Mouse (Mus musculus) hematopoietic stem cell, adult 5-6 weeks (primary cell): ENCODE data around the gene Trpt1. TPM values are rescaled to one million over a fixed set of nuclear protein-coding genes. Genes with fewer than 3 reads are reported as not detected.

ENCODE experiments used
- ATAC-seq, 2 experiments: fragments of 125-278 bp in 1 of 2; replicated peaks in 1 of 2; 2 replicates each; pipeline ENCODE4 v1.8.0; 2016 to 2017; ENCODE audit warnings: inconsistent platforms in 2 of 2, mild to moderate bottlenecking in 2 of 2, moderate number of reproducible peaks in 2 of 2, low read depth in 1 of 2, moderate TSS enrichment in 1 of 2; ENCODE audit not compliant: low FRiP score in 2 of 2, poor library complexity in 2 of 2, severe bottlenecking in 2 of 2, insufficient read depth in 1 of 2, low TSS enrichment in 1 of 2
- total RNA-seq: library from RNA; stranded (forward); fragments of 172-1452, 232-1000 nt; gene quantifications from 2 replicates; pipeline ENCODE4 v1.2.3, GENCODE M21; 2017

Trpt1 gene
- total RNA-seq, 1 experiment from 2014 or later, result 1.6 TPM

GRCm38 (mm10) chr19:7014481-7015135, 18.7 kb downstream of the Trpt1 start:
- ATAC-seq, result no peak

DNA sequence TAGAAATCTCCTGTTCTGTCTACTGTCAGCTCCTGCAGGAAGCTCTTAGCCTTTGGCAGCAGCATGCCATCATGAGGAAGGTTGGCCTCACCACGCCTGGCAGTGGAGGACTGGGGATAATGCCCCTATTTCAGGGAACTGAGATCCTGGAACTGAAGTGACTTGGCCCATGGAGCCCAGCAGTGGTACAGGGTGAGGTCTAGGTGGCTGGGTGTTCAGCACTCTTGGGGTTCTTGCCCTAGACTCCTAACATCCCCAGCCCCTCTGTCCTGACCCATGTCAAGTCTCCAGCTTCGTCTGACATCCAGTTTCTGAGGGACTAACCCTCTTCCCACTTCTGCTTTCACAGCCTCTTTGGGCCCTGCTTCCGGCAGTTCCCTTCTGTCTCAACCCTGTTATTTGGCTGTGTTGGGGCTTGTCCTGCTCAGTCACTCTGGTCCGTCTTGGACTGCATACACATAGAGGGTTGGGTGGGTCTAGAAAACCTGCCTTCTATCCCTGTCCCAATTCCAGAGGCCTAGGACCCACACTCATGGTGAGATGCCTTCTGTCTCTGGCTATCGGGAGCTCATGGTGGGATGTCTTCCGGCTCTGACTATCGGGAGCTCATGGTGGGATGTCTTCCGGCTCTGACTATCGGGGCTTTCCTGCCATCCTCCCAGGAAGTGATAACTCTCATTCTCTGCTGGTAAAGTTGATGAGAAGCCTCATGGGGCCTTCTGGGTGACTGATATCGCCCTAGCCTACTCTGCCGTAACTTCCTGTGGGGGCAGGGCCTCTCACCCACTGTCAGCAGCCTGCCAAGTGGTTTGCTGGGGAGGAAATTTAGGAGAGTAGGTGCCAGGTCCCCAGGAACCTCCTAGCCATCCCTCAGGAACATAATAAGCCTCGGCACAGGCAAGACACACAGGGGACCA, 21.9 kb downstream of the Trpt1 start:
- peak; percentile 44 to 50 for ATAC-seq

DNA sequence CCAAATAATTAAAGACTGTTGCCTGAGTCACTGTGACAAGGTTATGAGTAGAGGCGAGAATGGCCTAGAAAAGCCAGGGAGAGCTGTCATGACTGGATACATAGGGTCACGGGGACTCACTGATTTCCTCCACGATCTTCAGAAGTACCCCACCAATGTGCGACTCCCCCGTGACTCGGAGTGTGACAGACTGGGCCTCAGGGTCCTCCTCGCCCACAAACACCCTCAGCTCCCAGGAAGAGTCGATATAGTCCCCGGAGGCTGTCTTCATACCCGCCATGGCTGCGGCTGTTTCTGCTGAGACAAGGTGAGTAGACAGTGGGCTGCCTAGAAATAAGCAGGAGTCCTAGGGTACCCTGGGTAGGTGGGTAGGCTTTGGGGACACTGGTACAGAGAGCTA, 22.6 kb downstream of the Trpt1 start:
- ATAC-seq, result peak in 1 of 2 experiments; percentile 18; a peak in 2 of 4 replicates

DNA sequence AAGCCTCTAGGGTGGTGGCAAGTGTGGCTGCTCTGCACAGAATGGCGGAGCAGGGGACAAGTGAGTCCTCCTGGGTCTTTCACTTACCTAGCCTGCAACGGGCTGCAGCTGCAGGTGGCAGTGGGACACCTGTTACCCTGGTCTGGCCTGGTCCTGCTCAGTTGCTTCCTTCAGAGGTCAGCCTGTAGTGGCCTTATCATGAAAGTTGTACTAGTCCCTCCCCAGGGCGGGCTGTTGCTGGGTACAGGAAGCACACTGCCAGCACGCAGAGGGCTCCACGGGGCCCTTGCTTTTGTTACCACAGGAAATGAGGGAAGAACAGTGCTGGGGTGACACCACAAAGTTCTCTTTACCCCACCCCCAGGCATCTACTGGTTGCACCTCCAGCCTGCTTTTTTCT, 23.3 kb downstream of the Trpt1 start, which contains the start of gene Fermt3:
Fermt3 (minus strand) TSS at position 279 of the 400 bp plus-strand sequence.
- peak; percentile 80 to 83 for ATAC-seq

GRCm38 (mm10) chr19:7020224-7020641, 24.3 kb downstream of the Trpt1 start:
- ATAC-seq, result peak; percentile 44 to 50

DNA sequence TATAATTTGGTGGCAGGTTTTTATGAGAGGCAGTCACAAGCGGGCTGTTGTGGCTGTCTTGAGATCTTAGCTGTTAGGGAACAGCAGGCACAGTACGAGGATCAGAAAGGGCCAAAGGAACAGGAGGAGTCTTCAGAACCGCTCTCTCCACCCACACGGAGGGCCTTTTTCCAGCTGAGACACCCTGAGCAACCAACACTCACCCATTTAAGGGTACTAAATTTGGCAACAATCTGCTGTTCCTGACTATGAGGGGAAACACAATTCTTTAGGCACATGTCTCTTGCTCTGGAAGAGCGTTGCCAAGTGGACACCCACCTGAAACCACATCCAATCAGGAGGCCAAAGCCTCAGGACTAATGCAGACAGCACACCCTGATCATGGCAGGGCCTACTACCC, 33.6 kb downstream of the Trpt1 start:
- ATAC-seq, result no peak

DNA sequence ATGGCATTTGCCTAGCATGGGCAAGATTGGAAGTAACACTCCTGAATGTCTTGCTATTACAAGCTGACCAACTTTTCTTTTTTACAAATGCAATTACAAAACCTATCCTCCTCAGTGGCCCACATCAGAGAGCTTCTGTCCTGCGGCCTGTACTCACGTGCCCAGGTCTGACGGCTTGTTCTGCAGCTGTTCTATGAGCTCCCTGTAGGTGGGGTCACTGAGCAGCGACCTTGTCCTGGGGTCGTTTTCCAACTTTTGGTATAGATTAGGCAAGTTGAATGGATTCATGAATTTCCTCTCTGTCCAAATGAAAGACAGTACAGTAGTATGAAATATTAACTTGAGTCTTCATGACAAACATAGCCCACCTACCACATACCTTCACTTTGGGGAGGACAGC, 38.1 kb downstream of the Trpt1 start:
- ATAC-seq, result no peak

DNA sequence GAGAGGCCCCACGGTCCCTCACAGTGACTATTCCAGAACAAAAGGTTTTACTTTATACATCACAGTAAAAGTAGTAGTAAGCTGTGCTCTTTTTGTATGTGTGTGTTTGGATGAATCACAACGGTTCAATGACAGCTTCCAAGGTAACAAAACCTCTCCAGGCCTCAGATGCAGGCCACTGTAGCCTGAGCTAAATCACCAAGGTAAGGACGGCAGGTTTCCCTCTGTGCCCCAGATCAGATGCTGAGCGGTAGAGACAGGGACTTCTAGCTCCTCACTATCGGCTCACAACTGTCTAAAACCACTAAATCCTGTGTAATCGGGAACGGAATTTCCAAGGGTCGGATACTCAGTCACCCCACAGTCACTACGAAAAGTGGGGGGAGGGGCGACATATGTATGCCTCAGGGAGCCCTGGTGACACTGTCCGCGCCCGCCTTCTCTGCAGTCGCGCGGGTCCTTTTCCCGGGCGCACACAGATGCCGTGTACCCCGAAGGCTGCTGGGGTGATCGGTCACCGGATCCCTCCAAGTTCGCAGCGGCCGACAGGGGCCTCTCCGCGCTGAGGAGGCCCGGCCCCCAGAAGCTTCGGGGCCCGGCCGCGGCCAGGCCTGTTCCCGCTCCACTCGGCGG, 43.3 kb downstream of the Trpt1 start:
- ATAC-seq, result no peak

- peak; percentile 98 for ATAC-seq
These were observed 44.1 kb downstream of the Trpt1 start, which contains the start of gene Stip1 for GRCm38 (mm10) chr19:7039841-7040636. Gene Stip1 (minus strand): TSS chr19:7039967.

- peak in 1 of 2 experiments; percentile 1; a peak in 1 of 4 replicates for ATAC-seq
These were observed 44.8 kb downstream of the Trpt1 start for GRCm38 (mm10) chr19:7040637-7041130.

- ATAC-seq, result no peak
These were observed 45.2 kb downstream of the Trpt1 start for GRCm38 (mm10) chr19:7041171-7041570.

GRCm38 (mm10) chr19:7044279-7044678, 48.3 kb downstream of the Trpt1 start:
- no peak for ATAC-seq

DNA sequence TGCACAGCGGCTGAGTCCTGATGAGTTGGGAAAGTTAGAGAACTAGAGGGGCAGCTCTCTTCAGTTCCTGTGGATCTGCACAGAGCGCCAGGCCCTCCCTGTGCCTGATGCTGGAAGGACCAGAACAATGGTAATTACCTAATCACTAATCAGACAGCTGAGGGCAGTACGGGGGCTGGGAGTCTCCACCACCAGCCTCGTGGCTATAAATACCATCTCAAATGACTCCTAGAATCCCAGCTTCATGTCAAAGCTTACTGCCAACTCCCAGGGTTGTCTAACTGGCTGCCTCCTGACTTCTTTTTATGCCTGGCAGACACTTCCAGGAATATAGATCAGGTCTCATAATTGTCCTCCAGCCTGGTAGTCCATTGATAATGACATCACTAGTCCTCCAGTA, 48.8 kb downstream of the Trpt1 start:
- ATAC-seq, result no peak

Other genes with a start within 250 kb of the Trpt1 start
- 3.3 and 4.8 TPM in 2 replicates for gene Rps6ka4, start 155.5 kb upstream of the Trpt1 start, total RNA-seq
- 28.1 and 31.2 TPM in 2 replicates for gene Ccdc88b, start 137.9 kb upstream of the Trpt1 start, total RNA-seq
- gene Trmt112, start 86.4 kb upstream of the Trpt1 start, total RNA-seq, result 249 and 328 TPM in 2 replicates
- gene Prdx5, start 86.0 kb upstream of the Trpt1 start, total RNA-seq, result 282 and 414 TPM in 2 replicates
- 15.3 and 16.0 TPM in 2 replicates for gene Esrra, start 74.3 kb upstream of the Trpt1 start, total RNA-seq
- not detected in 2 replicates for gene Catsperz, start 70.8 kb upstream of the Trpt1 start, total RNA-seq
- gene Kcnk4, start 61.6 kb upstream of the Trpt1 start, total RNA-seq, result not detected in 2 replicates
- 21.9 and 30.1 TPM in 2 replicates for gene Bad, start 54.3 kb upstream of the Trpt1 start, total RNA-seq
- 19.5 and 20.3 TPM in 2 replicates for gene Gpr137, start 53.7 kb upstream of the Trpt1 start, total RNA-seq
- 89.4 and 98.0 TPM in 2 replicates for gene Ppp1r14b, start 21.2 kb upstream of the Trpt1 start, total RNA-seq
- 9.1 and 12.3 TPM in 2 replicates for gene Plcb3, start 19.7 kb upstream of the Trpt1 start, total RNA-seq
- 67.0 and 99.5 TPM in 2 replicates for gene Fkbp2, start 15.6 kb upstream of the Trpt1 start, total RNA-seq
- gene Vegfb, start 8.5 kb upstream of the Trpt1 start, total RNA-seq, result 6.4 and 9.2 TPM in 2 replicates
- gene Dnajc4, start 3.6 kb upstream of the Trpt1 start, total RNA-seq, result 7.7 and 20.5 TPM in 2 replicates
- gene Nudt22, start within 50 bp of the Trpt1 start, total RNA-seq, result 8.5 and 9.9 TPM in 2 replicates
- 198 and 220 TPM in 2 replicates for gene Fermt3, start 23.3 kb downstream of the Trpt1 start, total RNA-seq
- gene Stip1, start 43.8 kb downstream of the Trpt1 start, total RNA-seq, result 162 and 250 TPM in 2 replicates
- gene Macrod1, start 60.7 kb downstream of the Trpt1 start, total RNA-seq, result 5.2 and 11.2 TPM in 2 replicates
- gene Flrt1, start 109.6 kb downstream of the Trpt1 start, total RNA-seq, result not detected in 2 replicates
- 72.4 and 74.3 TPM in 2 replicates for gene Otub1, start 210.2 kb downstream of the Trpt1 start, total RNA-seq
- gene Cox8a, start 221.5 kb downstream of the Trpt1 start, total RNA-seq, result 361 and 451 TPM in 2 replicates
- 39.5 and 43.1 TPM in 2 replicates for gene Naa40, start 245.1 kb downstream of the Trpt1 start, total RNA-seq